Mouse (Mus musculus) ES-E14 (cell line): ENCODE measurements at regions not wholly inside any gene's neighbourhood (a gene's known extent, or its start where the extent isn't known, plus 50 kb on each side); places are given as distances from the start of the nearest gene placed in this dataset.

Experiments used
- DNase-seq: peaks from one replicate; pipeline ENCODE4 v3.0.0-alpha.2; 2013; ENCODE audit warnings: low read depth, low spot score
- H3K27ac ChIP-seq: 2 replicates; pipeline ENCODE4 v1.5.1; 2012; ENCODE audit warnings: low read depth, mild to moderate bottlenecking, low read length, moderate library complexity, mixed read lengths; ENCODE audit not compliant: poor library complexity, insufficient read depth, severe bottlenecking
- H3K36me3 ChIP-seq: 2 replicates; pipeline ENCODE4 v1.6.1; 2012; ENCODE audit warnings: mild to moderate bottlenecking, low read length, moderate library complexity, mixed read lengths; ENCODE audit not compliant: control insufficient read depth, poor library complexity, insufficient read depth, severe bottlenecking
- H3K4me1 ChIP-seq, 2 experiments: fragments of 150-350 bp in 1 of 2; sonication (generic) in 1 of 2; 2 replicates each; pipeline ENCODE4 v1.6.1; 2012; ENCODE audit warnings: low read length in 2 of 2, mild to moderate bottlenecking in 1 of 2, mixed read lengths in 1 of 2; ENCODE audit not compliant: control insufficient read depth in 2 of 2, insufficient read depth in 2 of 2, poor library complexity in 1 of 2
- H3K4me3 ChIP-seq, 2 experiments: fragments of 150-350 bp in 1 of 2; sonication (generic) in 1 of 2; 2 replicates each; pipeline ENCODE4 v1.5.1; 2012; ENCODE audit warnings: low read length in 2 of 2, low read depth in 1 of 2, mild to moderate bottlenecking in 1 of 2, mixed read lengths in 1 of 2; ENCODE audit not compliant: insufficient read depth in 1 of 2, poor library complexity in 1 of 2, severe bottlenecking in 1 of 2
- H3K9ac ChIP-seq: 2 replicates; pipeline ENCODE4 v1.6.1; 2012; ENCODE audit warnings: low read depth, mild to moderate bottlenecking, low read length, mixed read lengths; ENCODE audit not compliant: poor library complexity, insufficient read depth, severe bottlenecking
- H3K9me3 ChIP-seq: fragments of 150-350 bp; sonication (generic); 2 replicates; pipeline ENCODE4 v1.6.1; 2012; ENCODE audit warnings: low read depth, mild to moderate bottlenecking, low read length; ENCODE audit not compliant: control insufficient read depth, insufficient read depth
- CHD2 ChIP-seq: IDR thresholded peaks from 2 replicates; pipeline ENCODE4 v1.6.1; 2014; ENCODE audit warnings: mild to moderate bottlenecking, low read depth, low read length, inconsistent platforms
- HCFC1 ChIP-seq: IDR thresholded peaks from 2 replicates; pipeline ENCODE4 v1.6.1; 2012; ENCODE audit warnings: low read length, inconsistent platforms, borderline replicate concordance; ENCODE audit not compliant: insufficient read depth
- MAFK ChIP-seq: IDR thresholded peaks from 2 replicates; pipeline ENCODE4 v1.6.1; 2014; ENCODE audit warnings: mild to moderate bottlenecking, low read depth, low read length, inconsistent platforms; ENCODE audit not compliant: insufficient read depth
- ZC3H11A ChIP-seq: IDR thresholded peaks from 2 replicates; pipeline ENCODE4 v1.6.1; 2012; ENCODE audit warnings: low read depth, mild to moderate bottlenecking, inconsistent platforms, low read length, borderline replicate concordance
- ZNF384 ChIP-seq: IDR thresholded peaks from 2 replicates; pipeline ENCODE4 v1.6.1; 2012; ENCODE audit warnings: low read depth, low read length, inconsistent platforms
- in situ Hi-C, 2 experiments: fragments of 600-800 bp; cut with MboI; formaldehyde crosslinking; loops; one replicate each; pipeline ENCODE4 v1.15.1; 2025; ENCODE audit warnings: low sequenced_read_pairs in 2 of 2, inconsistent platforms in 1 of 2; ENCODE audit not compliant: unreplicated experiment in 2 of 2

DNA sequence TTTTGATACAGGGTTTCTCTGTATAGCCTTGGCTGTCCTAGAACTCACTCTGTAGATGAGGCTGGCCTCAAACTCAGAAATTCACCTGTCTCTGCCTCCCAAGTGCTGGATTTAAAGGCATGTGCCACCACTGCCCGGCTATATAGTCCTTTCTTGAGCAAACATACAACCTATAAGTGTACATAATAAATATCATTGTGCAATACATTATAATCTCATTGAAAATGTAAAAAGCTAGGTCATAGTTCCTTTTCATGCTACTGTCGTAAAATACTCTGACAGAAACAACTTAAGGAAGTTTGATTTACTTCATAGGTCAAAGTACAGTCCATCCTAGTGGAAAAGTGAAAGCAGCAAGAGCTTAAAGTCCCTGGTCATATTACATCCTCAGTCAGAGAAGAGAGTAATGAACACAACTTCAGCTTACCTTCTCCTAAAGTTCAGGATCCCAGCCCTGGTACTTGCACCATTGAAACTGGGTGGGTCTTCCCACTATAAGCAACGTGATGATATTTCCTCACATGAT is 408.4 kb upstream of the Fam174a start:
- Histone ChIP-seq H3K9ac (no peak overlapping the region), H3K36me3 (no peaks in the 10 kb centered on the region), H3K4me3 (no peak overlapping the region), H3K4me1 (no peaks in the 10 kb centered on the region), H3K9me3 (no peaks in the 10 kb centered on the region), H3K27ac (no peak overlapping the region)
- no peak for DNase-seq
- in situ Hi-C loops, result no loop called here
- no peak for TF ChIP-seq CHD2
- no peak for TF ChIP-seq HCFC1
- TF ChIP-seq ZNF384, result no peak
- no peak for TF ChIP-seq MAFK
- no peak for TF ChIP-seq ZC3H11A

DNA sequence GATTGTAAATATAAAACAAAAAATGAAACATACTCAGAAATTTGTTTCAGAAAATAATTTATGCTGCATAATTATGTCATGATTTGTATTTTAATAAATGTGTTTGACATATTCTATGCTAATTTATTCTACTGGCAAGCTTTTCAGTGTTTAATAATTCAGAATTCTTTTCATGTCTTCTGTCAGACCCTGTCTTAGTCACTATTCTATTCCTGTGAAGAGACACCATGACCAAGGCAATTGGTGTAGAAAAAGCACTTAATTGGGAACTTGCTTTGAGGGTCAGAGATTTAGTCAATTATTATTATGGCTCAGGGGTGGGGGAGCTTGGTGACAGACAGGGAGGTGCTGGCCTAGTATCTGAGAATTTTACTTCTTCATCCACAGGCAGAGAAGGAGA is 402.6 kb upstream of the Fam174a start:
- H3K36me3 ChIP-seq, result no peaks in the 10 kb centered on the region
- no peak overlapping the region for H3K9ac ChIP-seq
- in situ Hi-C loops, result no loop called here
- H3K4me3 ChIP-seq, result no peak overlapping the region
- no peaks in the 10 kb centered on the region for H3K9me3 ChIP-seq
- DNase-seq, result no peak
- no peaks in the 10 kb centered on the region for H3K4me1 ChIP-seq
- TF ChIP-seq ZNF384 (no peak), MAFK (no peak), ZC3H11A (no peak), CHD2 (no peak), HCFC1 (no peak)
- H3K27ac ChIP-seq, result no peak overlapping the region
